Mouse (Mus musculus): ENCODE results near the gene Procr.

GRCm38 (mm10) chr2:155745487-155745886 lies 5.4 kb upstream of the Procr start:
- TF ChIP-seq POLR2A (IDR thresholded peaks at IDR 0.05; ENCODE audit: borderline replicate concordance, extremely low read depth, insufficient read depth, insufficient read length, poor library complexity, severe bottlenecking) (no peak), CTCF (IDR thresholded peaks at IDR 0.05; ENCODE audit: borderline replicate concordance, extremely low read depth, insufficient read depth, insufficient read length) (no peak)
